Mouse (Mus musculus) stomach, embryonic 14.5 days (tissue): ENCODE results near the gene 4930426L09Rik. TPM values are rescaled to one million over a fixed set of nuclear protein-coding genes. Genes with fewer than 3 reads are reported as not detected.

Experiments used
- ATAC-seq: fragments of 200-750 bp; cut with Nextera tagmentation; 2 replicates; pipeline ENCODE4 v1.8.0; 2017; ENCODE audit warnings: low read depth, moderate TSS enrichment; ENCODE audit not compliant: insufficient number of reproducible peaks, insufficient read depth, low FRiP score
- H3K27ac ChIP-seq: fragments of 300-500 bp; sonication (generic); 2 replicates; pipeline ENCODE4 v1.5.1; 2014; ENCODE audit warnings: mild to moderate bottlenecking, low read length, moderate library complexity, mixed read lengths
- H3K27me3 ChIP-seq: fragments of 300-500 bp; sonication (generic); 2 replicates; pipeline ENCODE4 v1.6.1; 2014; ENCODE audit warnings: low read length, control low read depth, mixed read lengths; ENCODE audit not compliant: control insufficient read depth, insufficient read depth
- H3K36me3 ChIP-seq: fragments of 300-500 bp; sonication (generic); 2 replicates; pipeline ENCODE4 v1.6.1; 2014; ENCODE audit warnings: mild to moderate bottlenecking, control low read depth, low read length, moderate library complexity, mixed read lengths; ENCODE audit not compliant: control insufficient read depth, insufficient read depth
- H3K4me1 ChIP-seq: fragments of 300-500 bp; sonication (generic); 2 replicates; pipeline ENCODE4 v1.6.1; 2014; ENCODE audit warnings: low read length, control low read depth, mixed read lengths; ENCODE audit not compliant: control insufficient read depth, insufficient read depth
- H3K4me2 ChIP-seq: fragments of 300-500 bp; sonication (generic); replicated peaks from 2 replicates; pipeline ENCODE4 v1.6.1; 2014; ENCODE audit warnings: low read depth, low read length, control low read depth
- H3K4me3 ChIP-seq: fragments of 300-500 bp; sonication (generic); 2 replicates; pipeline ENCODE4 v1.5.1; 2014; ENCODE audit warnings: low read depth, low read length, control low read depth
- H3K9ac ChIP-seq: fragments of 300-500 bp; sonication (generic); replicated peaks from 2 replicates; pipeline ENCODE4 v1.6.1; 2014; ENCODE audit warnings: low read depth, mild to moderate bottlenecking, control low read depth, low read length, moderate library complexity, mixed read lengths
- H3K9me3 ChIP-seq: fragments of 300-500 bp; sonication (generic); 2 replicates; pipeline ENCODE4 v1.6.1; 2016; ENCODE audit warnings: low read depth, low read length, control low read depth; ENCODE audit not compliant: control insufficient read depth
- WGBS: fragments of 180-500 bp; shearing (Covaris S2); extraction: QIAGEN DNeasy Blood & Tissue Kit; methylation state at CpG from one replicate; pipeline ENCODE4 v1.1.7; 2014; 5-methylcytosine and 5-hydroxymethylcytosine counted together
- polyA plus RNA-seq: library from polyadenylated mRNA; unstranded; fragments of >200 nt; fragmentation: Nextera tagmentation; extraction: Ambion mirVana; gene quantifications from 2 replicates; pipeline ENCODE4 v1.2.1, GENCODE M21; 2014

The 4930426L09Rik gene
- polyA plus RNA-seq, 1 experiment from 2014 or later = 0.72 TPM

DNA sequence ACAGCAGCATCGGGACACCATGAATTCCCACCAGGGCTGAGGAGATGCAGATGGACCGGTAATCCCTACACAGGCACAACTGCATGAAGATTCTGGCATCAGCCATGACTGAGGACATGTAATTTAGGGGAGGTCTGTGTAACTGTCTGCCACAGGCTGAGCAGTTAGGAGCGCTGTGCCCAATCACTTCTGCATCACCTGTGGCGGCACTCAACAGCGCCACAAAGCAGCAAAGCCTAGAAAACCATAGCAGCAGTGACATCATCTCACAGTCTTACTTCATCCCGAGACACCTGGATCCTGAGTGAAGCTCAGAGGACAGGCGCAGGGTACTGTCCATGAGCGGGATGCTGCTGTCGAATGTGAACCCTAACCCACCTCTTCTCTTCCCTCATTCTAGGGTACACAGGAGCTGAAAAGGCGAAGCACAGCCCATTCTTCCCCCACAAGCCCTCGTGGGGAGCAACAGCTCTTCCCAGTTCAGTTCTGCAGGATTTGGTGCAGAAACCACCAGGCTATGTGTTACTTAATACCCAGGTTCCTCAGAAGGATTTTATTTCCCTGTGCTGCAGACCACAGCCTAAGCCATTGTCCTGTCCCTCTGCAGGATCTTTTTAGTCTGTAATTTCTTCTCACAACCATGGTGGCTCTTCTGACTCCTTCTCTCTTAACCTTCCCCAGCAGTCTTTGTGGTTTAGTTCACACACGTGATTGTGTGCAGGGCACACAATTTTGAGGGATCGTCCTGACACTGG, 34.7 kb upstream of the 4930426L09Rik start:
- H3K4me1 ChIP-seq = no peaks in the 10 kb centered on the region
- no peaks in the 10 kb centered on the region for H3K27me3 ChIP-seq
- no peak for ATAC-seq
- 81% methylated on average over 13 of the region's 13 CpGs for WGBS
- H3K27ac ChIP-seq = no peak overlapping the region
- H3K36me3 ChIP-seq = no peaks in the 10 kb centered on the region
- no peak overlapping the region for H3K9ac ChIP-seq
- H3K4me2 ChIP-seq = no peak overlapping the region
- H3K9me3 ChIP-seq = no peaks in the 10 kb centered on the region
- no peak overlapping the region for H3K4me3 ChIP-seq

GRCm38 (mm10) chr2:18965108-18965507, 33.0 kb upstream of the 4930426L09Rik start:
- H3K36me3 ChIP-seq = no peaks in the 10 kb centered on the region
- H3K9ac ChIP-seq = no peak overlapping the region
- no peak for ATAC-seq
- 79% methylated on average over 3 of the region's 3 CpGs for WGBS
- no peaks in the 10 kb centered on the region for H3K9me3 ChIP-seq
- no peak overlapping the region for H3K4me2 ChIP-seq
- no peak overlapping the region for H3K27ac ChIP-seq
- no peaks in the 10 kb centered on the region for H3K27me3 ChIP-seq
- H3K4me3 ChIP-seq = no peak overlapping the region
- H3K4me1 ChIP-seq = no peaks in the 10 kb centered on the region

- Histone ChIP-seq H3K9ac (no peak overlapping the region), H3K4me2 (no peak overlapping the region), H3K9me3 (no peaks in the 10 kb centered on the region), H3K27ac (no peak overlapping the region), H3K27me3 (no peaks in the 10 kb centered on the region), H3K36me3 (no peaks in the 10 kb centered on the region), H3K4me1 (no peaks in the 10 kb centered on the region), H3K4me3 (no peak overlapping the region)
- no peak for ATAC-seq
- WGBS = 85% methylated on average over 2 of the region's 2 CpGs
Observed at GRCm38 (mm10) chr2:18965950-18966349, 32.2 kb upstream of the 4930426L09Rik start.

GRCm38 (mm10) chr2:18966566-18966965, 31.6 kb upstream of the 4930426L09Rik start:
- Histone ChIP-seq H3K27me3 (no peaks in the 10 kb centered on the region), H3K4me2 (no peak overlapping the region), H3K9ac (no peak overlapping the region), H3K27ac (no peak overlapping the region), H3K4me1 (no peaks in the 10 kb centered on the region), H3K4me3 (no peak overlapping the region), H3K36me3 (no peaks in the 10 kb centered on the region), H3K9me3 (no peaks in the 10 kb centered on the region)
- 84% methylated on average over 5 of the region's 5 CpGs for WGBS
- no peak for ATAC-seq

DNA sequence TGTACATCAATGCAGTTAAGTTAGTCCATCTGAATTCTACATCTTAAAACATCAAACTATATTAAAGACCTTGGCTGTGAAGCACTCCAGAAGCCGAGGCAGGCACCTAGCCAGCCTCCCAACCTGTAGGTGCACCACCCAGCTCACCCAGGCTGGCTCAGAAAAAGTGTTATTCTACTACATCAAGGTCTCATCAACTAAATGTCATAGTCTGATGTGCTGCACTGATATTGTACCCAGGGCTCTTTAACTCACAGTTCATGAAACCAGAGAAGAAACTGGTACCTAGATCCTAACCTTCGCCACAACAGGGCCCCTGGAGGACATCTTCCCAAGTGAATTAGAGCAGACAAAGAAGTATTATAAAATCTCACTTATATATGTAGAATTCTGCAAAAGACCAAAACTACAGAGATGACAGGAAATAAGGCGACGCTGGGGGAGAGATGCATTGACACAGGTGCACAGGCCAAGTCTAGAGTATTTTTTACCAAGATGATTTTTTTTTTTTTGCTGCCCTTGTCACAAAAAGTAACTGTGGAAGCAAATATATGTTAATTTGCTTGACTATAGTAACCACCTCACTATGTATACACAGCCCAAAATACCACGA, 30.6 kb upstream of the 4930426L09Rik start:
- no peaks in the 10 kb centered on the region for H3K9me3 ChIP-seq
- no peak for ATAC-seq
- H3K4me1 ChIP-seq = no peaks in the 10 kb centered on the region
- WGBS = 92% methylated on average over 5 of the region's 5 CpGs
- H3K36me3 ChIP-seq = no peaks in the 10 kb centered on the region
- no peak overlapping the region for H3K27ac ChIP-seq
- no peak overlapping the region for H3K9ac ChIP-seq
- no peak overlapping the region for H3K4me3 ChIP-seq
- no peak overlapping the region for H3K4me2 ChIP-seq
- no peaks in the 10 kb centered on the region for H3K27me3 ChIP-seq

- Histone ChIP-seq H3K9me3 (0 out of 2 replicates have a peak, but pooled peaks cover 3% of the 10 kb centered on the region), H3K4me2 (no peak overlapping the region), H3K4me3 (no peak overlapping the region), H3K4me1 (no peaks in the 10 kb centered on the region), H3K36me3 (no peaks in the 10 kb centered on the region), H3K27ac (no peak overlapping the region), H3K27me3 (no peaks in the 10 kb centered on the region), H3K9ac (no peak overlapping the region)
- 30% methylated on average over 5 of the region's 5 CpGs for WGBS
- ATAC-seq = peak; percentile 42; the same call in 1 of the 2 replicates
Observed at GRCm38 (mm10) chr2:18969066-18969681, 29.0 kb upstream of the 4930426L09Rik start.

DNA sequence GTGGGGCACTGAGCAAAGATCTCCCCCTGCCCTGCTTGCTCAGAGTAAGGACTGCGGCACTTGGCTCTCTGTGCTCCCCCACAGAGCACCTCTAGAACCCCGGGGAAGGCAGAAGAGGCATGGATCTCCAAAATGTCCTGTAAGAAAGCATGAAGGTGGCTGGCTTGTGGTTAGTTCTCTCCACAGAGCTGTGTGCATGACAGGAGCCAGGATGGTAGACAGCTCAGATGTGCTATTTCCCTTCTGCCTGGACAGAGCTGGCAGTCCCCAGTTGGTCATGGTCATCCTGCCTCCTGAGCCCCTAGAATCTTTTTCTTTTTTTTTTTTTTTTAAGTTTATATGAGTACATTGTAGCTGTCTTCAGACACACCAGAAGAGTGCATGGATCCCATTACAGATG, 27.7 kb upstream of the 4930426L09Rik start:
- H3K27ac ChIP-seq = no peak overlapping the region
- ATAC-seq = no peak
- no peaks in the 10 kb centered on the region for H3K27me3 ChIP-seq
- H3K9me3 ChIP-seq = 0 out of 2 replicates have a peak, but pooled peaks cover 3% of the 10 kb centered on the region
- H3K4me2 ChIP-seq = no peak overlapping the region
- H3K4me3 ChIP-seq = no peak overlapping the region
- H3K4me1 ChIP-seq = no peaks in the 10 kb centered on the region
- 81% methylated on average over 2 of the region's 2 CpGs for WGBS
- no peak overlapping the region for H3K9ac ChIP-seq
- no peaks in the 10 kb centered on the region for H3K36me3 ChIP-seq

DNA sequence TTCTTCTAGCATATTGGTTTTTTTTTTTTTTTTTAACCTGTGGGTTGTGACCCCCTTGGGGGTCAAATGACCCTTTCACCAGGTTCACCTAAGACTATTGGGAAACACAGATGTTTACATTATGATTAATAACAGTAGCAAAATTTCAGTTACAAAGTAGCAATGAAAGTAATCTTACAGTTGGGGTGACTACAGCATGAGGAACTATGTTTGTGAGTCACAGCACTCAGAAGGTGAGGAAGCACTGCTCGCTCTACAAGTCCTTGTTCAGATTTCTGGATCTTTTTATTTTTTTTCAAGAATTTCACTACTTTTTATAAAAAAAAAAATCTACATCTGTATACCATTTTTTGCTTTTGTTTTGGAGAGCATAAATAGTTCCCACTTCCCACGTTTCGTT, 26.6 kb upstream of the 4930426L09Rik start:
- Histone ChIP-seq H3K4me3 (no peak overlapping the region), H3K27me3 (no peaks in the 10 kb centered on the region), H3K9ac (no peak overlapping the region), H3K36me3 (no peaks in the 10 kb centered on the region), H3K4me1 (no peaks in the 10 kb centered on the region), H3K27ac (no peak overlapping the region), H3K4me2 (no peak overlapping the region), H3K9me3 (0 out of 2 replicates have a peak, but pooled peaks cover 3% of the 10 kb centered on the region)
- ATAC-seq = no peak
- WGBS = 84% methylated on average over 3 of the region's 3 CpGs
